Mouse (Mus musculus) heart, postnatal 25 days (tissue): ENCODE measurements at regions not wholly inside any gene's neighbourhood (a gene's known extent, or its start where the extent isn't known, plus 50 kb on each side); places are given as distances from the start of the nearest gene placed in this dataset.

Experiments used
- DNase-seq: peaks from one replicate; pipeline ENCODE4 v3.0.0; 2022; ENCODE audit warnings: low spot score
- intact Hi-C: fragments of 180-260 bp; cut with DNase I; formaldehyde crosslinking; loops from one replicate; pipeline ENCODE4 v1.15.1; 2025

- intact Hi-C loops, result loop anchor here (5.0 to 10.0 kb wide), 2 partner anchors 95 to 182 kb away; no protein-coding TSS in a partner anchor
- DNase-seq, result no peak
Measured at GRCm38 (mm10) chr2:133429369-133430062, 122.4 kb upstream of the Bmp2 start.

- intact Hi-C loops, result loop anchor here (5.0 to 10.0 kb wide), 2 partner anchors 94 to 184 kb away; no protein-coding TSS in a partner anchor
- DNase-seq, result no peak
Measured at GRCm38 (mm10) chr2:133430741-133431438, 121.1 kb upstream of the Bmp2 start.

DNA sequence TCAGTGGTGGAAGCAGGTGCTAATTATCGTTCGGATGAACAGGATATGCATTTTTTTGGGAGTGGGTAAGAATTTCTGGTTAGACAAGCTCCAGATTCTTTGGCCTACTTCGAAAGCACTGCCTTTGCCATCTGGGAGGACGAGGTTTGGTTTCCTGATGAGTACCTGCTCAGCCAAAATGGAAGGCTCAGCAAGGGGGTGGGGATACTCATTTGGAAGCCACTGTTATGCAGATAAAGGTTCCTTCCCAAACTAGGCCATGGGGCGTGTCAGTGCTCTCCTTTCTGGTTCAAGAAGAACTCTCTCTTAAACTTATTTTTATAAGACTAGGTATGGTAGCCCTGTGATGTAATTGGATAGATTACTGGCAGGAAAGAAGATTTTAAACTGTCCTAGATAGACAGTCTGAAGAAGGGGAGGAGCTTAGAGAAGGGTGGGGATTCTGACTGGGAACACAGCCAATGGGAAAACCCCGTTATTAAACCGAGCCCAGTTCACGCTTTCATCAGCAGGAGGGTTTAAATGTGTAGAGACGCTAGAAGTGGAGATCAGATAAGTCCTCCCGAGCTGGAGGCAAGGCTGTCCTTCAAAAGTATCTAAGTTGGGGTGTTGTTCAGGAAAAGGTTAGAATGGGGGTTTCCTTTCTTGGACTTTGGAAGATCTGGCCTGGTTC is 119.7 kb upstream of the Bmp2 start:
- intact Hi-C loops, result loop anchor here (5.0 to 10.0 kb wide), 2 partner anchors 93 to 185 kb away; no protein-coding TSS in a partner anchor
- no peak for DNase-seq

DNA sequence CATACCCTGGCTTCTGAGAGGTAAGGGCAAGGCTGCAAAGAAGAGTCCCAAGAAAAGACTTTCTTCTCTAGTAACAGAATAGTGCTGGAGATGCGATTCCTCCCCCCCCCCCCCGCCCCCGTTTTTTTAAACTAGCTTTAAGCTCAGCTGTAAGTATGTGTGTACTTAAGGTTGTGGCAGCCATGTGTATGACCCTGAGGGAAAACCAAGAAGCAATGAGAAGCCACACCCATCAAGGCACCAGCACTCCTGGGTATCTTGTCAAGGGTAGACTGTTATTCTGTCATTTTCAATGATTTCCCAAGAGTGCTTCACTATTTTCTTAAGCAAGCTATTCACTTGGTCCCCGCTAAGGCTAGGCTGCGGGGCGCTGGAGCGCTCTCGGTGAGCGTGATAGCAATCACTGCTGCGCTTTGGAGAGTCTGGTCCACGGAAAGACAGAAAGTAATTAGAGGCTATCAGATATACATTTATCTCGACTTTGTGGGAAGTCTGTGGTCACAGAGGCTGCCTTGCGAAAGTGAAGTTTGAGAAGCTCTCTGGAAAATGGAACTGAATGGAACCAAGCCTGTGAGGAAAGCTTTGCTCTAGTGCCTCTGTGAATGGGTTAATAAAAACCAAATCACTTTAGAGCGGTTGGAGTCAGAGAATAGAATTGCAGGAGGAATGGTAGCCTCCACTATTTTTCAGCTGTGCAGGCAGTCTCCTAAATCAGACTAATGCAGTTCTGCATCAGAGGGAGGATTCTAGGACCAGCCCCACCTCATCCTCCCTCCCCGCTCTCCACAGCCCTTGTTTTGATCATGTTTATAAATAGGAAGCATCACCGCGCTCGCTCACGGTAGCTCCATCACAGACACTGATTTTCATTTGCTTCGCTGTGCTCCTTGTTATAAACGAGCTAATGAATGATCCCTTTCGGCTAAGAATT is 114.8 kb upstream of the Bmp2 start:
- intact Hi-C loops, result loop anchor here (10.0 kb wide), 1 partner anchor 88 kb away; no protein-coding TSS in a partner anchor
- DNase-seq, result no peak

GRCm38 (mm10) chr2:133438018-133438417 is 113.9 kb upstream of the Bmp2 start:
- DNase-seq, result no peak
- intact Hi-C loops, result loop anchor here (10.0 kb wide), 1 partner anchor 87 kb away; no protein-coding TSS in a partner anchor

GRCm38 (mm10) chr2:133443024-133443423 is 108.9 kb upstream of the Bmp2 start:
- intact Hi-C loops, result no loop called here
- DNase-seq, result no peak

GRCm38 (mm10) chr2:133443490-133443889 is 108.5 kb upstream of the Bmp2 start:
- peak; percentile 10 for DNase-seq
- intact Hi-C loops, result no loop called here

DNA sequence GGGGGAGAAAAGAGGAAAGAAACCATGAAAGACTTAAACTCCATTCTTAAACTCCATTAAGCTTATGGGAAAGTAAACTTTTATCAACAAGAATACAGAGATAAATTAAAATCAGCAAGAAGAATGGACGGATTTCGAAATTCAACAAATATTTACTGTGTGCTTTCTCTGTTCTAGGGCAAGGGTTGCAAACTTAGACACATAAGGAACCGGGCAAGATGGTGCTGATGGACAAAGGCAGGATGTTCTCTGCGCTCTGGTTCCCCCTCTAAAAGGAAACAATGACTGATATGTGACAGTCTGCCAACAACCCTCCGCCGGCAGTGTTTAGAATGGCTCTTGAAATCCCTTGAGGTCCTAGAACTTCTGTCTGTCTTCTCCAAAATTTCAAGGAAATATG is 99.0 kb upstream of the Bmp2 start:
- intact Hi-C loops, result no loop called here
- DNase-seq, result no peak

- no peak for DNase-seq
- intact Hi-C loops, result no loop called here
Measured at GRCm38 (mm10) chr2:133455484-133456170, 96.3 kb upstream of the Bmp2 start.

- no peak for DNase-seq
- intact Hi-C loops, result no loop called here
Measured at GRCm38 (mm10) chr2:133456785-133457184, 95.2 kb upstream of the Bmp2 start.

GRCm38 (mm10) chr2:133458735-133459134 is 93.2 kb upstream of the Bmp2 start:
- intact Hi-C loops, result no loop called here

DNA sequence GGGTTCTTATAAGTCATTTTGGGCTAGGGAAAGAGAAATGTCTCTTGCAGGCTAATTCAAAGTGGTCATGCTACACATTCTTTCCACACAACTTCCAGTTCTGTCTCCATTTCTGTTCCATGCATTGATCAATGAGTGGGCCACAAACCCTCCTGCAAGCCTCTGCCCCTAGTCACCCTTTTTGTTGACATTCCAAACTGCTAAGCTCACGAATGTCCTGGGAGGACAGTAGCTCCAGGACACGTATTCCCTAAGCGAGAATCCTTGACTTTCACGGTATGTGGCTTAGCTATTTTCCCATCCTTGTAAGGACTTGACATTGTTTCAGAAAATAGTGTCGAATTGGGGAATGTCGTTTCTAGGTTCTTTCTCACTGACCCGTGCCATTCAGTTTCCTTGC is 91.1 kb upstream of the Bmp2 start:
- DNase-seq, result no peak
- intact Hi-C loops, result no loop called here

More at GRCm38 (mm10) chr2:133458735-133459134, 93.2 kb upstream of the Bmp2 start:
- DNase-seq, result no peak

DNA sequence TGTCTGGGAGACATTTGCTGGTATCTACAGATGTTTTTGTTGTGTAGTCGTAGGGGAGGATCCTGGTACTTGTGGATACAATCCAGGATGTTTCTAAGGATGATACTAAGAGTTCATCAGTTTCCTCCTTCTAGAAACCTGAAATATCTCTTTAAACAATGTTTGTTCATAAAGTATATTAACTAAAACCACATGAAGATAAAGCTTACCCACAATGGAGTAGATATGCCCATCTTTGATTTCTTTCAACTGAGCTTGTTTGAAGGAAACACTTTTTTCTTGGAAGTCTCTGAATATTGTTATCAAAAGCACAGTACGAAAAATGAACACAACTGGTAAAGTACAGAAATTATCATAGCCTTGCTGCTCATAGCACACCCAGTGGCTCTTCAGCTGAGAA is 89.6 kb upstream of the Bmp2 start:
- intact Hi-C loops, result no loop called here
- no peak for DNase-seq

GRCm38 (mm10) chr2:133467170-133468168 is 84.5 kb upstream of the Bmp2 start:
- no peak for DNase-seq
- intact Hi-C loops, result no loop called here

GRCm38 (mm10) chr2:133472966-133473744 is 78.8 kb upstream of the Bmp2 start:
- no peak for DNase-seq
- intact Hi-C loops, result no loop called here

DNA sequence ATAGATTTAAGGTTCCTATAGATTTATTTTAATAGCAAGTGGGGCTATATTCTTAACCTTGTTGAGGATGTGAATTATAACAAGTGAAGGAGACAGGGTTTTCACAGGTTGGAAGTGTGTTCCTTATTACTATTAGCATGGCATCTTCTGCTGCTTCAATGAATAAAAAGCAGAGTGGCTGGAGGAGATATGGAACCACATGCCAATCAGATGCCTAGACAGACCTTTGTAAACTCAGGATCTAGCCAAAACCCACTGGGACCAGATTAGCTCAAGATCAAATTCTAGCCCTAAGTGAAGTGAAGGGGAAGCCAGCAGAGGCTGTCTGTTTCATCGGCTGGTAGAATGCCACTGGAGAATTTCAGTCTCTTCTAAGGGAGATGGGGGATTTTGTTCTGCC is 77.8 kb upstream of the Bmp2 start:
- intact Hi-C loops, result no loop called here
- DNase-seq, result no peak

DNA sequence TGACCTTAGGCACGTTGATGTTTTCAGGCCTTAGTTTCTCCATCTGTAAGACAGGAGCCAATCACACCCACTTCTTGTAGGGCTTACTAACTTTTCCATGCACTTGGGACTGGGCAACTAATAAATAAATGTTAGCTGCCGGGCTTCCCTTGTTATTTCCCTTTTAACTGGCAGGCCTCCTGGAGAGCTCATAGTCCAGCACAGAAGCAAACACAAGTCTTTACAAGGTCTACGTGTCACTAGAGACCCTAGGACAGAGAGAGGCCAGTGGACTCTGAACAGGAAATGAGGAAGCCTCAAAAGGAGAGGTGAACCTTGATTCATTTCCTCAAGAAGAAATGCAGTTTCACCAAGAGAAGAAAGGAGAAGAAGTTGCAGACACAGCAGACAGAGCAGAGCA is 71.1 kb upstream of the Bmp2 start:
- DNase-seq, result no peak
- intact Hi-C loops, result no loop called here
